Mouse (Mus musculus) CD4-positive, CD25-positive, alpha-beta regulatory T cell, adult 4 months (primary cell): ENCODE measurements around the gene Arhgef28. TPM values are rescaled to one million over a fixed set of nuclear protein-coding genes. Genes with fewer than 3 reads are reported as not detected.
"Not testable (repeated sequence)": the region's sequence is repeated elsewhere in the genome, so short reads cannot be mapped to it uniquely, and the experiment has no call there.

Experiments used
- ATAC-seq: one replicate; pipeline ENCODE4 v1.8.0; 2017
- polyA plus RNA-seq, 2 experiments: library from polyadenylated mRNA; unstranded; fragments of 100-300 nt; shearing (Covaris generic); gene quantifications; one replicate each; pipeline ENCODE4 v1.2.1; 2017

Arhgef28 gene
- polyA plus RNA-seq, 2 experiments from 2014 or later, result 0.47 TPM; not detected in 1

- ATAC-seq, result no peak
Measured at GRCm38 (mm10) chr13:98122766-98123165, 83.5 kb downstream of the Arhgef28 start.

GRCm38 (mm10) chr13:98121993-98122392 lies 84.2 kb downstream of the Arhgef28 start:
- no peak for ATAC-seq

- ATAC-seq, result no peak
Measured at GRCm38 (mm10) chr13:98121124-98121470, 85.1 kb downstream of the Arhgef28 start.

GRCm38 (mm10) chr13:98120356-98121123 lies 85.7 kb downstream of the Arhgef28 start:
- ATAC-seq, result no peak

- ATAC-seq, result no peak
Measured at GRCm38 (mm10) chr13:98118291-98118690, 87.9 kb downstream of the Arhgef28 start.

GRCm38 (mm10) chr13:98117566-98118254 lies 88.5 kb downstream of the Arhgef28 start:
- ATAC-seq, result no peak

GRCm38 (mm10) chr13:98115650-98116049 lies 90.6 kb downstream of the Arhgef28 start:
- ATAC-seq, result no peak

GRCm38 (mm10) chr13:98115051-98115450 lies 91.2 kb downstream of the Arhgef28 start:
- ATAC-seq, result no peak

GRCm38 (mm10) chr13:98112812-98113503 lies 93.3 kb downstream of the Arhgef28 start:
- ATAC-seq, result no peak

- ATAC-seq, result no peak
Measured at GRCm38 (mm10) chr13:98111531-98111930, 94.7 kb downstream of the Arhgef28 start.

- ATAC-seq, result no peak
Measured at GRCm38 (mm10) chr13:98111021-98111420, 95.2 kb downstream of the Arhgef28 start.

GRCm38 (mm10) chr13:98108481-98108880 lies 97.8 kb downstream of the Arhgef28 start:
- not testable (repeated sequence) for ATAC-seq

- ATAC-seq, result no peak
Measured at GRCm38 (mm10) chr13:98107621-98108020, 98.6 kb downstream of the Arhgef28 start.

- no peak for ATAC-seq
Measured at GRCm38 (mm10) chr13:98095966-98096365, 110.3 kb downstream of the Arhgef28 start.

GRCm38 (mm10) chr13:98094332-98094731 lies 111.9 kb downstream of the Arhgef28 start:
- no peak for ATAC-seq

GRCm38 (mm10) chr13:98093483-98093882 lies 112.8 kb downstream of the Arhgef28 start:
- no peak for ATAC-seq

- ATAC-seq, result no peak
Measured at GRCm38 (mm10) chr13:98092354-98093002, 113.8 kb downstream of the Arhgef28 start.

- ATAC-seq, result no peak
Measured at GRCm38 (mm10) chr13:98079640-98080039, 126.6 kb downstream of the Arhgef28 start.

GRCm38 (mm10) chr13:98078251-98078650 lies 128.0 kb downstream of the Arhgef28 start:
- ATAC-seq, result no peak

- ATAC-seq, result no peak
Measured at GRCm38 (mm10) chr13:98077216-98077615, 129.0 kb downstream of the Arhgef28 start.

GRCm38 (mm10) chr13:98074871-98075270 lies 131.4 kb downstream of the Arhgef28 start:
- no peak for ATAC-seq

- no peak for ATAC-seq
Measured at GRCm38 (mm10) chr13:98073190-98073589, 133.0 kb downstream of the Arhgef28 start.

GRCm38 (mm10) chr13:98070458-98070857 lies 135.8 kb downstream of the Arhgef28 start:
- no peak for ATAC-seq
